Mouse (Mus musculus): ENCODE measurements around the gene Col1a2. TPM values are rescaled to one million over a fixed set of nuclear protein-coding genes. Genes with fewer than 3 reads are reported as not detected.

Gene Col1a2
- polyA plus RNA-seq, 1 experiment from 2014 or later = 449 TPM

- Histone ChIP-seq H3K27ac (ENCODE audit: low read length) (no peak overlapping the region), H3K27me3 (replicated peaks; ENCODE audit: control insufficient read depth, insufficient read depth, low read length) (no peaks in the 10 kb centered on the region), H3K4me3 (ENCODE audit: low read length) (no peak overlapping the region), H3K4me2 (ENCODE audit: low read depth, low read length) (no peak overlapping the region), H3K4me1 (ENCODE audit: control insufficient read depth, insufficient read depth, low read length) (no peaks in the 10 kb centered on the region), H3K9ac (ENCODE audit: low read depth, low read length) (no peak overlapping the region), H3K36me3 (ENCODE audit: control insufficient read depth, insufficient read depth, low read length) (no peaks in the 10 kb centered on the region), H3K9me3 (ENCODE audit: control insufficient read depth, low read length) (no peaks in the 10 kb centered on the region)
- WGBS = 40% methylated on average over 1 of the region's 1 CpGs
- no peak for ATAC-seq
These were observed 57.8 kb downstream of the Col1a2 start for GRCm38 (mm10) chr6:4562401-4562800.

DNA sequence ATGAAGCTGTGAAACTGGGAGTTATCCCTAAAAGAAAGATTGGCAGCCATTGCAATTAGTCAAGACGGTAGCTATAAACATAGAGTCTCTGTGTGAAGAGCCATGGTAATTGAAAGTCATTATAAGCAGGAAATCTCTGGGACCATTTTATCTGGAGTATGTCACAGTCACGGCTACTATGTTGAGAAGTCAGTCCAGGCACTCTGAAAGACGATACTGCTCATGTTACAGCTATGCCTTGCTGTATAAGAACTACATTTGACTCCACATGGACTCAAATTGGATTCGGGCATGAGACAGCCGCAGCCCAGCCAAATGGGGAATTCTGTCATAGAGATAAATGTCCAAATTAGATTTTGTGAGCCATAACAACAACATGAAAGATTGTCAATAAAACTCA, 58.9 kb downstream of the Col1a2 start:
- Histone ChIP-seq H3K4me3 (ENCODE audit: low read length) (no peak overlapping the region), H3K9ac (ENCODE audit: low read depth, low read length) (no peak overlapping the region), H3K27ac (ENCODE audit: low read length) (no peak overlapping the region), H3K4me1 (ENCODE audit: control insufficient read depth, insufficient read depth, low read length) (no peaks in the 10 kb centered on the region), H3K4me2 (ENCODE audit: low read depth, low read length) (no peak overlapping the region), H3K27me3 (replicated peaks; ENCODE audit: control insufficient read depth, insufficient read depth, low read length) (no peaks in the 10 kb centered on the region), H3K9me3 (ENCODE audit: control insufficient read depth, low read length) (no peaks in the 10 kb centered on the region), H3K36me3 (ENCODE audit: control insufficient read depth, insufficient read depth, low read length) (no peaks in the 10 kb centered on the region)
- WGBS = 57% methylated on average over 5 of the region's 5 CpGs
- no peak for ATAC-seq

GRCm38 (mm10) chr6:4570412-4570811, 65.8 kb downstream of the Col1a2 start:
- 45% methylated on average over 4 of the region's 4 CpGs for WGBS
- Histone ChIP-seq H3K4me3 (ENCODE audit: low read length) (no peak overlapping the region), H3K9me3 (ENCODE audit: control insufficient read depth, low read length) (no peaks in the 10 kb centered on the region), H3K4me1 (ENCODE audit: control insufficient read depth, insufficient read depth, low read length) (no peaks in the 10 kb centered on the region), H3K27me3 (replicated peaks; ENCODE audit: control insufficient read depth, insufficient read depth, low read length) (no peaks in the 10 kb centered on the region), H3K9ac (ENCODE audit: low read depth, low read length) (no peak overlapping the region), H3K36me3 (ENCODE audit: control insufficient read depth, insufficient read depth, low read length) (no peaks in the 10 kb centered on the region), H3K4me2 (ENCODE audit: low read depth, low read length) (no peak overlapping the region), H3K27ac (ENCODE audit: low read length) (no peak overlapping the region)
- ATAC-seq = no peak

DNA sequence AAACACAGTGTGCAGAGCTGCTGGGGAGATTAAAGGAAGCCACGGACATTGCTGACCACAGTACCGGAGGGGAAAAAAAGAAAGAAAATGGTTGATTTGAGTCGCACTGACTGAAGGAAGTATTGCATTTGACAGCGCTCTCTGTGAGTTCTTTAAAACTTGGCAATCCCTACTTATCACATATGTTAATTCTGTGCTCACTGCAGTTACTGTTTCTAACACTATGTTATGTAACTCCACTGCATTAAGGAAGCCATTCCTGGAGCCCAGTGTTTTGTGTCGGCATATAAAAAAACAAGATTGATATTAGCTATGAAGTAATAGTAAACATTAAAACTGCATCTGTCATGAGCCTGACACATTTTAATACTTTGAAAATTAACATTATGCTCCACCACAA, 73.1 kb downstream of the Col1a2 start:
- no peaks in the 10 kb centered on the region for H3K4me1 ChIP-seq (ENCODE audit: control insufficient read depth, insufficient read depth, low read length)
- no peak overlapping the region for H3K27ac ChIP-seq (ENCODE audit: low read length)
- WGBS = 52% methylated on average over 5 of the region's 5 CpGs
- H3K27me3 ChIP-seq (replicated peaks; ENCODE audit: control insufficient read depth, insufficient read depth, low read length) = no peaks in the 10 kb centered on the region
- no peak overlapping the region for H3K4me3 ChIP-seq (ENCODE audit: low read length)
- H3K9ac ChIP-seq (ENCODE audit: low read depth, low read length) = no peak overlapping the region
- no peaks in the 10 kb centered on the region for H3K36me3 ChIP-seq (ENCODE audit: control insufficient read depth, insufficient read depth, low read length)
- H3K4me2 ChIP-seq (ENCODE audit: low read depth, low read length) = no peak overlapping the region
- H3K9me3 ChIP-seq (ENCODE audit: control insufficient read depth, low read length) = no peaks in the 10 kb centered on the region
- peak; percentile 40; the same call in 1 of the 2 replicates for ATAC-seq

GRCm38 (mm10) chr6:4578343-4578742, 73.7 kb downstream of the Col1a2 start:
- H3K4me2 ChIP-seq (ENCODE audit: low read depth, low read length) = no peak overlapping the region
- no peak for ATAC-seq
- no peak overlapping the region for H3K27ac ChIP-seq (ENCODE audit: low read length)
- H3K36me3 ChIP-seq (ENCODE audit: control insufficient read depth, insufficient read depth, low read length) = no peaks in the 10 kb centered on the region
- 79% methylated on average over 6 of the region's 6 CpGs for WGBS
- H3K4me3 ChIP-seq (ENCODE audit: low read length) = no peak overlapping the region
- H3K27me3 ChIP-seq (replicated peaks; ENCODE audit: control insufficient read depth, insufficient read depth, low read length) = no peaks in the 10 kb centered on the region
- H3K9ac ChIP-seq (ENCODE audit: low read depth, low read length) = no peak overlapping the region
- H3K9me3 ChIP-seq (ENCODE audit: control insufficient read depth, low read length) = no peaks in the 10 kb centered on the region
- no peaks in the 10 kb centered on the region for H3K4me1 ChIP-seq (ENCODE audit: control insufficient read depth, insufficient read depth, low read length)

GRCm38 (mm10) chr6:4579620-4580019, 75.0 kb downstream of the Col1a2 start:
- Histone ChIP-seq H3K4me1 (ENCODE audit: control insufficient read depth, insufficient read depth, low read length) (no peaks in the 10 kb centered on the region), H3K27ac (ENCODE audit: low read length) (no peak overlapping the region), H3K4me2 (ENCODE audit: low read depth, low read length) (no peak overlapping the region), H3K9me3 (ENCODE audit: control insufficient read depth, low read length) (no peaks in the 10 kb centered on the region), H3K4me3 (ENCODE audit: low read length) (no peak overlapping the region), H3K36me3 (ENCODE audit: control insufficient read depth, insufficient read depth, low read length) (no peaks in the 10 kb centered on the region), H3K9ac (ENCODE audit: low read depth, low read length) (no peak overlapping the region), H3K27me3 (replicated peaks; ENCODE audit: control insufficient read depth, insufficient read depth, low read length) (no peaks in the 10 kb centered on the region)
- no peak for ATAC-seq
- 57% methylated on average over 5 of the region's 5 CpGs for WGBS

DNA sequence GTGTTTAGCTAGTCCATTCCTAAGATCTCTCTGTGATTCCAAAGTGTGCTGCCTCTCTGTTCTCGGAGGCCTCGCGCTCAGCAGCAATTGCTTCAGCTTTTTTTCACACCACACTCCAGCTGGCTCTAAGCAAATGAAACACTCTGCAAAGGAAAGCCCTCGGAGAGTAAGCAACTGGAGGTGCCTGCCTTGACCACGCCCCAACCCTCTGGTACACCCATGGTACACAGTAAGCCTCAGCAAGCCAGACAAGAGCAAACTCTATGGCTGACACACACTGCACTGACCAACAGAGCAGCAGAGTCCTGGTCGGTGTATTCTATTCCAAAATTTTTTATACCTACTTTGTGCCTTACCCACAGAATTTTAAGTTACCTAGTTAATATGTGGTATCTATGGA, 78.9 kb downstream of the Col1a2 start:
- WGBS = 36% methylated on average over 6 of the region's 6 CpGs
- Histone ChIP-seq H3K4me2 (ENCODE audit: low read depth, low read length) (no peak overlapping the region), H3K9ac (ENCODE audit: low read depth, low read length) (no peak overlapping the region), H3K27me3 (replicated peaks; ENCODE audit: control insufficient read depth, insufficient read depth, low read length) (no peaks in the 10 kb centered on the region), H3K36me3 (ENCODE audit: control insufficient read depth, insufficient read depth, low read length) (no peaks in the 10 kb centered on the region), H3K9me3 (ENCODE audit: control insufficient read depth, low read length) (no peaks in the 10 kb centered on the region), H3K4me1 (ENCODE audit: control insufficient read depth, insufficient read depth, low read length) (no peaks in the 10 kb centered on the region), H3K27ac (ENCODE audit: low read length) (no peak overlapping the region), H3K4me3 (ENCODE audit: low read length) (no peak overlapping the region)
- ATAC-seq = no peak

GRCm38 (mm10) chr6:4587946-4588345, 83.3 kb downstream of the Col1a2 start:
- H3K27me3 ChIP-seq (replicated peaks; ENCODE audit: control insufficient read depth, insufficient read depth, low read length) = no peaks in the 10 kb centered on the region
- 83% methylated on average over 4 of the region's 4 CpGs for WGBS
- H3K4me1 ChIP-seq (ENCODE audit: control insufficient read depth, insufficient read depth, low read length) = no peaks in the 10 kb centered on the region
- no peak for ATAC-seq
- H3K4me2 ChIP-seq (ENCODE audit: low read depth, low read length) = no peak overlapping the region
- no peaks in the 10 kb centered on the region for H3K36me3 ChIP-seq (ENCODE audit: control insufficient read depth, insufficient read depth, low read length)
- H3K4me3 ChIP-seq (ENCODE audit: low read length) = no peak overlapping the region
- no peak overlapping the region for H3K27ac ChIP-seq (ENCODE audit: low read length)
- H3K9ac ChIP-seq (ENCODE audit: low read depth, low read length) = no peak overlapping the region
- no peaks in the 10 kb centered on the region for H3K9me3 ChIP-seq (ENCODE audit: control insufficient read depth, low read length)

- Histone ChIP-seq H3K9me3 (ENCODE audit: control insufficient read depth, low read length) (no peaks in the 10 kb centered on the region), H3K4me3 (ENCODE audit: low read length) (no peak overlapping the region), H3K9ac (ENCODE audit: low read depth, low read length) (no peak overlapping the region), H3K4me2 (ENCODE audit: low read depth, low read length) (no peak overlapping the region), H3K27ac (ENCODE audit: low read length) (no peak overlapping the region), H3K36me3 (ENCODE audit: control insufficient read depth, insufficient read depth, low read length) (no peaks in the 10 kb centered on the region), H3K27me3 (replicated peaks; ENCODE audit: control insufficient read depth, insufficient read depth, low read length) (no peaks in the 10 kb centered on the region), H3K4me1 (ENCODE audit: control insufficient read depth, insufficient read depth, low read length) (no peaks in the 10 kb centered on the region)
- 92% methylated on average over 3 of the region's 3 CpGs for WGBS
- no peak for ATAC-seq
These were observed 84.1 kb downstream of the Col1a2 start for GRCm38 (mm10) chr6:4588722-4589121.

GRCm38 (mm10) chr6:4590089-4590488, 85.5 kb downstream of the Col1a2 start:
- no peak for ATAC-seq
- no peaks in the 10 kb centered on the region for H3K36me3 ChIP-seq (ENCODE audit: control insufficient read depth, insufficient read depth, low read length)

More at GRCm38 (mm10) chr6:4590089-4590488, 85.5 kb downstream of the Col1a2 start:
- Histone ChIP-seq H3K27ac (ENCODE audit: low read length) (no peak overlapping the region), H3K4me3 (ENCODE audit: low read length) (no peak overlapping the region), H3K9ac (ENCODE audit: low read depth, low read length) (no peak overlapping the region), H3K4me2 (ENCODE audit: low read depth, low read length) (no peak overlapping the region), H3K4me1 (ENCODE audit: control insufficient read depth, insufficient read depth, low read length) (no peaks in the 10 kb centered on the region), H3K27me3 (replicated peaks; ENCODE audit: control insufficient read depth, insufficient read depth, low read length) (no peaks in the 10 kb centered on the region), H3K9me3 (ENCODE audit: control insufficient read depth, low read length) (no peaks in the 10 kb centered on the region)
- 74% methylated on average over 8 of the region's 8 CpGs for WGBS
